Mouse (Mus musculus): ENCODE measurements around the gene Spag5.
A peak's percentile ranks its signal among the peaks of the same experiment; 100 is the strongest.

Gene Spag5

GRCm38 (mm10) chr11:78301357-78302084 lies at the start of gene Spag5:
Gene Spag5 (plus strand): TSS chr11:78301529.
- peak; percentile 88 to 93 for DNase-seq (ENCODE audit: low spot score in 2 of 2)

- DNase-seq (ENCODE audit: low spot score in 2 of 2) = no peak
Measured at GRCm38 (mm10) chr11:78256618-78257017, 44.7 kb upstream of the Spag5 start.

GRCm38 (mm10) chr11:78260489-78261258 lies 40.7 kb upstream of the Spag5 start:
- DNase-seq (ENCODE audit: low spot score in 2 of 2) = no peak

GRCm38 (mm10) chr11:78261380-78262352 lies 39.7 kb upstream of the Spag5 start, which contains the start of gene 2610507B11Rik:
Gene 2610507B11Rik (plus strand): TSS chr11:78261752.
- peak; percentile 87 to 97 for DNase-seq (ENCODE audit: low spot score in 2 of 2)

- DNase-seq (ENCODE audit: low spot score in 2 of 2) = peak; percentile 36 to 79
Measured at GRCm38 (mm10) chr11:78262550-78262949, 38.8 kb upstream of the Spag5 start.

GRCm38 (mm10) chr11:78265571-78265970 lies 35.8 kb upstream of the Spag5 start:
- DNase-seq (ENCODE audit: low spot score in 2 of 2) = no peak

GRCm38 (mm10) chr11:78271986-78272385 lies 29.3 kb upstream of the Spag5 start:
- DNase-seq (ENCODE audit: low spot score in 2 of 2) = no peak

GRCm38 (mm10) chr11:78275596-78275995 lies 25.7 kb upstream of the Spag5 start:
- DNase-seq (ENCODE audit: low spot score in 2 of 2) = no peak

GRCm38 (mm10) chr11:78276169-78276568 lies 25.2 kb upstream of the Spag5 start:
- DNase-seq (ENCODE audit: low spot score in 2 of 2) = peak in 1 of 2 experiments; percentile 51

- no peak for DNase-seq (ENCODE audit: low spot score in 2 of 2)
Measured at GRCm38 (mm10) chr11:78278853-78279252, 22.5 kb upstream of the Spag5 start.

- no peak for DNase-seq (ENCODE audit: low spot score in 2 of 2)
Measured at GRCm38 (mm10) chr11:78279586-78279985, 21.7 kb upstream of the Spag5 start.

GRCm38 (mm10) chr11:78289146-78289763 lies 12.1 kb upstream of the Spag5 start:
- DNase-seq (ENCODE audit: low spot score in 2 of 2) = no peak

GRCm38 (mm10) chr11:78290654-78291053 lies 10.7 kb upstream of the Spag5 start, which contains the start of gene BC030499:
Gene BC030499 (plus strand): TSS chr11:78290841.
- no peak for DNase-seq (ENCODE audit: low spot score in 2 of 2)

GRCm38 (mm10) chr11:78294585-78294984 lies 6.7 kb upstream of the Spag5 start:
- DNase-seq (ENCODE audit: low spot score in 2 of 2) = no peak

- no peak for DNase-seq (ENCODE audit: low spot score in 2 of 2)
Measured at GRCm38 (mm10) chr11:78300917-78301316, 412 bp upstream of the Spag5 start.

GRCm38 (mm10) chr11:78305272-78305671 lies 3.9 kb downstream of the Spag5 start:
- no peak for DNase-seq (ENCODE audit: low spot score in 2 of 2)

- no peak for DNase-seq (ENCODE audit: low spot score in 2 of 2)
Measured at GRCm38 (mm10) chr11:78310861-78311511, 9.7 kb downstream of the Spag5 start.

- DNase-seq (ENCODE audit: low spot score in 2 of 2) = no peak
Measured at GRCm38 (mm10) chr11:78313662-78314061, 12.3 kb downstream of the Spag5 start.

GRCm38 (mm10) chr11:78318411-78318810 lies 17.1 kb downstream of the Spag5 start:
- DNase-seq (ENCODE audit: low spot score in 2 of 2) = no peak

- no peak for DNase-seq (ENCODE audit: low spot score in 2 of 2)
Measured at GRCm38 (mm10) chr11:78322076-78322831, 20.9 kb downstream of the Spag5 start.

Data from spleen, postnatal 10 days (tissue).